Mouse (Mus musculus): ENCODE measurements around the gene Ost4.

GRCm38 (mm10) chr5:30921256-30922033 lies 13.9 kb upstream of the Ost4 start, which contains the start of gene Khk:
- TF ChIP-seq GATA1 (IDR thresholded peaks at IDR 0.05; ENCODE audit: borderline replicate concordance, low read length) (peak; percentile 28; the same call in 1 of the 3 replicates), FLI1 (IDR thresholded peaks at IDR 0.05; ENCODE audit: low read length) (no peak)

All from megakaryocyte, embryonic 14.5 days (primary cell).